Mouse (Mus musculus) E14TG2a.4 (cell line): Measurements from ENCODE around the gene Prelid1.

ENCODE experiments used
- CTCF ChIP-seq: conservative IDR thresholded peaks from 2 replicates; pipeline ENCODE4 v1.5.1; 2014; ENCODE audit warnings: low read length
- NANOG ChIP-seq: IDR thresholded peaks from 2 replicates; pipeline ENCODE4 v1.6.1; 2014; ENCODE audit warnings: borderline replicate concordance, low read length, mixed read lengths
- POU5F1 ChIP-seq: IDR thresholded peaks from 2 replicates; pipeline ENCODE4 v1.6.1; 2014; ENCODE audit warnings: low read length, borderline replicate concordance

DNA sequence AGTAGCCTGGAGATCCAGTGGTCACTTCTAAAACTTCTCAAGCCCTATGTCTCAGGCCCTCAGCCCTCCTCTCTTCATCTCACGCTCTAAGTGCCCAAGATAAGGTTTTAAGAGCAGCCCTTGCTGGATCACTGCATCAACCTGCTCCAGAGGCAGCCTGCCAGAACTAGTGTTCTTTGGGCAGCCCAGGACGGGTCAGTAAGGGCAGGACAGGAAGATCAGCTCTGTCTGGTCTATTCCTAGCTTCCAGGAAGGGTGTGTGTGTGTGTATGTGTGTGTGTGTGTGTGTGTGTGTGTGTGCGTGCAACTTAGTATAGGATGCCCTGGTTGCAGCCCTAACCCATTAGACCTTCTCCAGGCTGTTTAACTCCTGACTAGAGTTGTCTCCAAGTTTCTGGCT is 49.9 kb downstream of the Prelid1 start:
- TF ChIP-seq CTCF (no peak), NANOG (no peak), POU5F1 (no peak)
